Mouse (Mus musculus) gastrocnemius, postnatal 10 days (tissue): Measurements from ENCODE around the gene Trappc5. TPM values are rescaled to one million over a fixed set of nuclear protein-coding genes. Genes with fewer than 3 reads are reported as not detected.

Experiments
- DNase-seq: peaks from one replicate; pipeline ENCODE4 v3.0.0; 2021; ENCODE audit warnings: mixed read lengths
- long read RNA-seq, 2 experiments: library from polyadenylated mRNA; stranded (forward); transcript quantifications; one replicate each; pipeline ENCODE4 v2.0.0; 2021
- total RNA-seq, 2 experiments: library from RNA; stranded (reverse); gene quantifications; 2 replicates each; pipeline ENCODE4 v1.2.3; 2021

Gene Trappc5
- 10 to 100 TPM; 24.2 to 24.9 TPM for total RNA-seq
- long read RNA-seq, experiment 1, full-length matches to known transcripts = 57 of 58 reads
- long read RNA-seq, experiment 1, partial matches to known transcripts = 0 of 58 reads
- long read RNA-seq, experiment 1, other reads (novel, unspliced or antisense) = 1 of 58 reads
- long read RNA-seq, experiment 2, full-length matches to known transcripts = 43 of 43 reads
- long read RNA-seq, experiment 2, partial matches to known transcripts = 0 of 43 reads
- long read RNA-seq, experiment 2, other reads (novel, unspliced or antisense) = 0 of 43 reads

DNA sequence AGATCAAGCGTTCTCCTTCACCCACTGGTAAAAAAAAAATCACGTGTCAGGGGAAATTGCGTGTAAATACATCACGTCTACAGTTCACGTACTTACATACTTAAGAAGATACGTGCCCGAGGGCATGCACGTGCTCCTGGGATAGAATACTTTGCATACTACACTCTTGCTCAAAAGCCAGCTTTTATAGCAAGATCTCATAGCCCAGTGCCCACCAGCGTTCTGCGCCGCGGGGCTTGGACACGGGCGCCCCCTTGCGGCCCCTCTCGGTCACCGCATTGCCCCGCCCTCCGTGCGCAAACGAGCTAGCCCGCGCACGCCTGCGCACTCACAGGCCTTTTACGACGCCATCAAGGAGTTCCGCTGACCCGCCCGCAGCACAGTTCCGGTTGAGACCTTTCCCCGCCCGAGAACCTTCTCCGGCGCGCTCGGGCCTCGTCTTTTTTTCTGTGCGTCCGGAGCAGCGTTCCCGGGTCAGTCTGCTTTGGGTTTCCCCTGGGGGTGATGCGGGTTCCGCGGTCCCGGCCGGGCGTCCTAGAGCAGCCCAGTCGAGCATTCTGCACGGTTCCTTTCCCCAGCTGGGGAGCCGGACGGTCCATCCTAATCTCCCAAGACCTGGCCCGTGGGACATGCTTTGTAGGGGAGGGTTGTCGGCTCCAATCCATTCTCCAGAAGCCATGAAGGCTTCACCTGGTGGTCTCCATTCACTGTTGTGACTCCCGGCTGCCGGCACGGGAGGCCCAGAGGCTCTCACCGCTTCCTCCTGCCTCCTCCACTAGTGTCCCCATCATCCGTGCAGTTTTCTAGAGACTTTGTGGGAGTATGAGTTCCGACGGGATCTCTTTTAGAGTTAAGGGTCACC lies at the start of gene Trappc5:
Gene Trappc5 (plus strand): TSS at position 169 of the 862 bp plus-strand sequence.
- DNase-seq = peak; percentile 94

DNA sequence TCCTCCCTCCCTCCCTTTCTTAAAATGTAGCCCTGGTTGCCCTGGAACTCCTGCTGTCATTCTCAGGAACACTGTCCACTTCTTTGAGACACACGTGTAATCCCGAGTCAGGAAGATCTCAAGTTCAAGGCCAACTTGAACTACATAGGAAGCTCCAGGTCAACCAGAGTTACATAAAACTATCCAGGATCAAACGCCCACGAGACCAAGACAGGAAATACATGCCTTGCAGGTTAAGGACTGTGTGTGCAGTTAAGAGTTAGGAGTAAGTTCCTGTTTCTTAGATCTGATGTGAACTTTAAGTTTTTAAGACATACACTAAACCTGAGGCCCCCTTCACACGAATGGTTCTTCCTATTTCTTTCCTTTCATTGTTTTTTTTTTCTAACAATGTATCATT lies 49.1 kb upstream of the Trappc5 start:
- no peak for DNase-seq

DNA sequence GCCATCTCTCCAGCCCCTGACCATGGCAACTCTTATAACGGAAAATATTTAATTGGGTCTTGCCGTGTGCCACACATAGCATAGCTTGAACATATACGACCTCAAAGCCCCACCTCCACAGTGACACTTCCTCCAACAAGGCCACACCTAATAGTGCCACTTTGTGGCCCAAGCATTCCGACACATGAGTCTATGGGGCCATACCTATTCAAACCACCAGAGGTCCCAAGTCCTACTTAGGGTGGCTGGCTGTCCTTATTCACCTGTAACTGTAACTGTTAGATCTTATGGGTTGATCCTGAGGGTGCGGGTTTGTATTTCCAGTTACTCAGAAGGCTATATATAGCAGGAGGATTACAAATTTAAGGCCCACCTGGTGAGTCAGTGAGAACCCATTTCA lies 48.1 kb upstream of the Trappc5 start:
- DNase-seq = no peak

GRCm38 (mm10) chr8:3630647-3631477 lies 45.2 kb upstream of the Trappc5 start, which contains the start of gene Stxbp2:
Gene Stxbp2 (plus strand): TSS chr8:3630955.
- DNase-seq = no peak

- no peak for DNase-seq
Measured at GRCm38 (mm10) chr8:3631478-3631875, 44.6 kb upstream of the Trappc5 start.

- no peak for DNase-seq
Measured at GRCm38 (mm10) chr8:3645804-3646203, 30.3 kb upstream of the Trappc5 start.

- DNase-seq = no peak
Measured at GRCm38 (mm10) chr8:3646824-3647531, 29.1 kb upstream of the Trappc5 start.

DNA sequence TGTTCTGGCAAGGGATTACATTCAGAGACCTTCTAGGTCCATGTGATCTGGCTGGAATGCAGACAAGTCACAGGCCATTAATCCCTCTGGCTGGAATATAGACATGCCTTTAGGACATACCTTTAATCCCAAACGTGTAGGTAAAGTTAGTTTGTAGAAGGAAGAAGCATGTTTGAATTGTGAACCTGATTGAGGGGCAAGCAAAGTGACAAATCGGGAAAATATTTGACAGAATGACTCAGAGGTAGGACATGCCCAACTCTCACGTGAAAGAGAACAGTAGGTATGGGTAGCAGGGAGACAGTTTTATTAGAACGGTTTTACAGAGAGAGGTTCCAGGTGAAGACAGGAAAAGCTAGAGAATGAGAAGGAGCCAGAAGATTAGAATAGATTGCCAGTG lies 28.5 kb upstream of the Trappc5 start:
- DNase-seq = no peak

DNA sequence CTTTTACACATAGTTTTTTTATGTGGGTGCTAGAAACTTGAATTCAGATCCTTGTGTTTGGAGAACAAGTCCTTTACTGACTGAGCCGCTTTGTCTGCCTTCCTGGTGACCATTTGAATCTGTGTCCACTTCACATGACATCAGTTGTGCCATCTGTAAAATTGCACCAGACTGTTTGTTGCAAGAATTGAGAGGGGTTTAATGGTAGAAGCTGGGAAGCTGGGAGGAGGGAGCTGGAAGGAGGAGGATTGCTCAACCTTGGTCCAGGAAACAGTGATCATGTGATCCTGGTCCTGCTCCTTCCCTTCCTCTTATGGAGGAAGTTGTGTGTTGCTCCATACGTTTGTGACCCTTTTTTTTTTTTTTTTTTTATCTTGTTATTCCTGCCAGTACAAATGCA lies 27.8 kb upstream of the Trappc5 start:
- no peak for DNase-seq

DNA sequence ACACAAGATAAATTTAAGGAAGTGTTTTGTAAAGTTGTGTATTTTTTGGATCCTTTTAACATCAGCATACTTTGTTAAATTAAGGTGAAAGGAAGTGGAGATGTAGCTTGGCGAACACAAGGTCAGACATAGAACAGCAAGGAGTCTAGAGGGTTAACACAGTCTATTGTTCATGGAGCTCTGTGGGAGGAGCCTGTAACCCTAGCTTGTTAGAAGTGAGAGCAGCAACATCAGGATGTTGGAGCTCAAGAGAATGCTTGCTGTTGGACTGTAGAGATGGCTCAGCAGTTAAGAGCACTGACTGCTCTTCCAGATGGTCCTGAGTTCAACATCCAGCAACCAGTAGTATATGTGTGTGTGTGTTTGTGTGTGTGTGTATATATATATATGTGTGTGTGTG lies 27.1 kb upstream of the Trappc5 start:
- no peak for DNase-seq

DNA sequence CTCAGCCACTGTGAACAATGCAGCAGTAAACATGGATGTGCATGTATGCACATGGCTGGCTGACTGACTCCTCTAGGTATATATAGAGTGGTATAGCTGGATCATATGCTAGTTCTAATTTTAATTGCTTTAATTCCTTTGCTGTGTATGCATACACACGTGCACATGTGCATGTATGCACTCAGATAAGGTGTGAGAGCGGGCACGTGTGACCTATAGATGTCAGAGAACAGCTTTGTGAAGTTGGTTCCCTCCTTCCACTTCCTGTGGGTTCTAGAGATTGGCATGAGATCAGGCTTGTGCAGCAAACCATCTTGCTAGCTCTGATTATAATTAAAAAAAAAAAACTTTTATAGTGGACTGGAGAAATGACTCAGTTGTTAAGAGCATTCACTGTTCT lies 23.3 kb upstream of the Trappc5 start:
- DNase-seq = no peak

DNA sequence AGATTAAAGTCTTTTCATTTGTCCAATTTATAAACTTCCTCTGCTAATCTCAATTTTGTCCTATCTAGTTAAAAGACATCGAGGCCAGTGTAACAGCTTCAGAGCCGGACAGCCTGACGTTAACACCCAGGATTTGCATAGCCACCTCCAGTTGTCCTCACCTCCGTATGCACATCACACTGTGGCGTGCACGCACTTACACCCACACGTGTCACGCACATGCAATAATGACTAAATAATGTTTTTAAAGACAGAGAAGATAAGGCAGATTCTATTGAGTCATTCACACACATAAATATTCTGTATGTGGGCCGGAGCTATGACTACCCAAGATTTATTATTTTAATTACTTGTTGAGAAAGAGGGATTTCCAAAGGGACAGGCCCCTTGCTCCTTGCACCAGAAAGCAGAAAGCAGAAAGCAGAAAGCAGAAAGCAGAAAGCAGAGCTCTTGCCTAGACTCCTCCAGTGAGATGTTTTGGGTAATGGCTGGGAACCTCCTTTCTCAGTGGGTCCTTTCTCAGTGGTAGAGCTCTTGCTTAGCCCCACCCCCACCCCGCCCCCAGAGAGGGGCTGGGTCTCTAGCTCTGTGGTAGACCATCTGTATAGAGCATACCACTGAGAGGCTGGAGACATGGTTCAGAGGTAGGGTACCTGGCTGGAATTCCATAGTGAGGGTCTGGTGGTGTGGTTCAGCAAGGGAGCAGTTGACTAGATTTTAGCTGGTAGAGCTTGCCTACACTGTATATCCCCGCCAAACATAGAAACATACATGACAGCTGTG lies 21.2 kb upstream of the Trappc5 start:
- DNase-seq = no peak

DNA sequence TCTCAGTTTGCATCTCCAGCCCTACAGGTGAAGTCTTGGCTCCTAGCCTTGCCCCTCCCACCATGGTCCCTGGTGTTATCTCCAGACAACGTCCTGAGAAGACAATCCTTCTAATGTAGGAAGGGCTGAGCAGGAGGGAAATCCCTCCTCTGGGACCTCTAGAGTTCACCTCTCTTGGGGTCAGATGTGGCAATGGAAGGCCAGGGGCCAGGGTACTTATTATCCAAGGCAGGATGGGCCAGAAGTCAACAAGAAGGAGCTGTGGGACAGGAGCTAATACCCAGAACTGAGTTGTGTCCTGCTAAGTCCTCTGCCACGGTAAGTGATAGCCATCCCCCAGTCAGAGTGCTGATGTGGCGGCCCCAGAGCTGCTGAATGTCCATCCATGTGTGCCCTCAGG lies 20.6 kb upstream of the Trappc5 start, which contains the start of gene Retn:
Gene Retn (plus strand): TSS at position 245 of the 400 bp plus-strand sequence.
- no peak for DNase-seq

- DNase-seq = no peak
Measured at GRCm38 (mm10) chr8:3656725-3657381, 19.2 kb upstream of the Trappc5 start.

- DNase-seq = no peak
Measured at GRCm38 (mm10) chr8:3660889-3661288, 15.2 kb upstream of the Trappc5 start.

DNA sequence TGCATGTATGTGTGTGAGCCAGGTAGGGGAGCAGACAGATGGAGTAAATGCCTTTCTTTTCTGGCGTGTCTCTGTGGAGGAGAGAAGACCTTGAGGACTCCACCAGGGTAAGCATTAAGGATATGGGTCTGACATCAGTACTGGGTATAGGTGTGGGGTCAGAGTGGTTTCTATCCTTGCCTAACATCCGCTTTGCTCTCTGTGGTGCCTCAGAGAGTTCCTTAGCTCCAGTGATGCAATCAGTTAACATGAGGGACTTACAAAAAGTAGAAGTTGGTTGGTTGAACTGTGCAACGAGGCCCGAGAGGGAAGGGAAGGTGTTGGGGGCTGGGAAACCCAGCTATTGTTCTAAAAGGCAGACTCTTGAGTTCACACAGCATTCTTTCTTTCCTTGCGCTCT lies 11.7 kb upstream of the Trappc5 start:
- no peak for DNase-seq

DNA sequence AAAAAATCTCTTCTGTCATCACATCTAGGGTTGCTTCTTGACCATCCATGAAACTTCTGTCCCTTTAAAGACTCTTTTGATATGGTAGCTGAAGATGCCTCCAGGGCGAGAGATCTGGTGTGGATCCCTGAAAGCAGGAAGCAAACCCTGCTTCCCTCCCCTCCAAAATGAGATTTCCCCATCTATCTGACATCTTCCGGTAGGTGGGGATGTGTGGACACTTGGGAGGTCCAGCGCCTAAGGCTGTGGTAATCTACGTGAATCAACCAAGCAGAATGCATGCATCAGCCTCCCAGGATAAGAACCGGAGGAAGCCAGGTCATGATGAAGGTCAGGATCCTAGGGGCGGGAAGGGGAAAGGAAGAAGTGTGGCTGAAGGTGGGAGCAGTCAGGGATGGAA lies 10.6 kb upstream of the Trappc5 start, which contains the start of gene Mcemp1:
Gene Mcemp1 (plus strand): TSS at position 248 of the 400 bp plus-strand sequence.
- DNase-seq = no peak

DNA sequence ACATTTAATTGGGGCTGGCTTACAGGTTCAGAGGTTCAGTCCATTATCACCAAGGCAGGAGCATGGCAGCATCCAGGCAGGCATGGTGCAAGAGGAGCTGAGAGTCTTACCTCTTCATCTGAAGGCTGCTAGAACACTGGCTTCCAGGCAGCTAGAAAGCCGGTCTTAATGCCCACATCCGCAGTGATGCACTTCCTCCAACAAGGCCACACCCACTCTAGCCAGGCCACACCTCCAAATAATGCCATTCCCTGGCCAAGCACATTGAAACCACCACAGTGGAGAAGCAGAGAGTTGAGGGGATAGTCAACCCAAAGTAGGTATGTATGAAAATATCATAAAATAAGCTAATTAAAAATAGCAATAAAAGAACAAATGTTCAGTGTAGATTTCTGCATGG lies 5.7 kb upstream of the Trappc5 start:
- no peak for DNase-seq

- peak; percentile 84 for DNase-seq
Measured at GRCm38 (mm10) chr8:3671980-3672491, 4.1 kb upstream of the Trappc5 start, which contains the start of gene Fcor. Gene Fcor (minus strand): TSS chr8:3672362.

DNA sequence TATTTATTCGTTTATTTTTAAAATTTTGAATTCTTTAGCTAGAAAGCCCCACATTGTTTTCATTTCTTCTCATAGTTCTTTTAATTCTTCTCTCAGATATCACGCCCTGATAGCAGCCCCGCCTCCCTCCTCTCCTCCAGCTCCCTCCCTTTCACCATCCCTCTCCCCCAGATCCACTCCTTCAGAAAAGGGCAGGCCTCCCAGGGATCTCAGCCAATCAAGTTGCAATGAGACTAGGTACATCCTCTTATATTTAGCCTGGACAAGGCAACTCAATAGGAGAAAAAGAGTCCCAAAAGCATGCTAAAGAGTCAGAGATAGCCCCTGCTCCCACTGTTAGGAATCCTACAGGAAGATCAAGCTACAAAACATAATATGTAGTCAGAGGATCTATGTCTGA lies 1.4 kb upstream of the Trappc5 start:
- no peak for DNase-seq
